Mouse (Mus musculus) brain, adult 2 months (tissue): ENCODE data around the gene Uaca.

Experiments
- DNase-seq: peaks from one replicate; pipeline ENCODE4 v3.0.0; 2011; ENCODE audit warnings: low read depth, low spot score

Uaca gene

DNA sequence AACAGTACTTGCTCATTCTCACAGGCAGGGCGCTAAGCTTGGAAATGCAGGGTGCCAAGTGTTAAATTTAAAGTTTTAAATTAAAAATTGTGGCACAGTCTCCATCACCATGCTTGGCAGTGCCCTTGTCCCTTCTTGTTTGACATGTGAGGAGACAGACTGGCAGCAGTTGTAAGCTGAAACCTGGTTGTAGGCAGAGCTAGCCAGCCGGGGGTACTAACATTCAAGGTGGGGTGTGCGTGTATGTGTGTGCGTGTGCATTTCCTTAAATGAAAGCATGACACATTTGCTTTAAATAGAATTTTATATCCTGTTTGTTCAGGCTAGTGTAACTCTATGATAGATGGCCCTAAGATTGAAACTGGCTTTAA, 42.7 kb downstream of the Uaca start:
- no peak for DNase-seq

DNA sequence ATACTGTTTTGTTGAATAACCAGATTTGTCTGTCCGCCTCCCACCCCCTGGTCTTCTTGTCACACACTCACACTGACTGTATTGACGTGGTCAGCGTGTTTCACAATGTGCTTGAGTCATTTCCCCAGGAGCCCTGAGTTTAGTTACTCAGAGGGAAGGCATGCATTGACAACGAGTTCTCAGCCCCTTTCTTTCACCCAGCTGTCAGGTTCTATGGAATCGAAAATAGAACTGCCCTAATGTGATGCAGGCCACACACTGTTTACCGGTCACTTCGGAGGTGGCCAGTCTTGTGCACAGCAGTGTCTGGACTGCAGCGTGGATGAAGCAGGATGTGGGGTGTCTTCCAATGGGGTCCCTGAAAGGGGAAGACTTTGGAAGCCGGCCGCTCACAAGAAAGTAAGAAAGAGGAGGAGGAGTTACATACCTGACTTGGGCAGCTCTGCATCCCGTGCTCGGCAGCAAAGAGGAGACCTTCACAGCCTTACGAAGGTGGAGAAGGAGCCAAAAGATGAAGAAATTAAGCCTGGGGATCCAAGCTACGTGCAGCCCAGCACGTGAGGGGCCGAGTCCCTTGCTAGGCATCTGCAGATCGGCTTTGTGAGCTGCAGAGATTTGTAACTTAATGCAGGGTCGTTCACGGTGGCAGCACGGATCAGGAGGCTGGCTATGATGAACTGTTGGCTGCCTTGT, 43.3 kb downstream of the Uaca start:
- no peak for DNase-seq

GRCm38 (mm10) chr9:60838331-60838872, 44.1 kb downstream of the Uaca start:
- DNase-seq, result no peak

DNA sequence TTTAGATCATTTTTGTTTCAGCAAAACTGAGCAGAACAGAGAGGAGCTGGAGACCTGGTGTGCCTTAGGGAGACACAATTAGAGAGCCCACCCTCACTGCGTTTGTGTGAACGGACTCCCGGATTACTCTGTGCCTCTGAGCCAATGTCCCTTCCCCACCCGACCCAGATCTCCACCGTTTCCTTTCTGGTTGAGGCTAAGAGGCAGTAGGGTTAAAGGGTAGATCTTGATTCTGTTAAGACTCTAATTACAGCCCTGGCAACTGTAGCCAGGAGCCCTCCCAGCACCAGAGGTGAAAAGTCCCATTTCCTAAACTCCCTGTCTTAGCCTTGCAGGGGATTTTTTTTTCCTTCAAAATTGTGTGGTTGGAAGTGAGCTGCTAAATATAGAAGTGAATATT, 47.1 kb downstream of the Uaca start:
- DNase-seq, result no peak

- no peak for DNase-seq
These were observed 49.2 kb downstream of the Uaca start for GRCm38 (mm10) chr9:60843415-60844076.

- no peak for DNase-seq
These were observed 54.4 kb downstream of the Uaca start for GRCm38 (mm10) chr9:60848730-60849129.

DNA sequence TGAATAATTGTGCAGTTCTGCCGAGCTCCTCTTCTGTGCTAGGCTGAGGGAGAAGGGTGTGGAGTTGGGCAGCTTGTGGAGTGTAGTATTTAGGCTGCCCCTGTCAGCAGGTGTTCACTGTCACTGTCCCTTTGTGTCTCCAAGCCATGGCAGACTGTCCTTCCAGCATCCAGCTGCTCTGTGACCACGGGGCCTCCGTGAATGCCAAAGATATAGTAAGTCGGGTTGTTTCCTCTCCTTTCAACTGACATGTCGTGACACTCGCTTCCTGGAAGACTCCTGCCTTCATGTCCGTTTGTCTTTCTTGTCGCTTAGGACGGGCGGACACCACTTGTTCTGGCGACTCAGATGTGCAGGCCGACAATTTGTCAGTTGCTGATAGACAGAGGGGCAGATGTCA, 55.6 kb downstream of the Uaca start:
- DNase-seq, result no peak

- no peak for DNase-seq
These were observed 59.9 kb downstream of the Uaca start for GRCm38 (mm10) chr9:60854196-60854595.

DNA sequence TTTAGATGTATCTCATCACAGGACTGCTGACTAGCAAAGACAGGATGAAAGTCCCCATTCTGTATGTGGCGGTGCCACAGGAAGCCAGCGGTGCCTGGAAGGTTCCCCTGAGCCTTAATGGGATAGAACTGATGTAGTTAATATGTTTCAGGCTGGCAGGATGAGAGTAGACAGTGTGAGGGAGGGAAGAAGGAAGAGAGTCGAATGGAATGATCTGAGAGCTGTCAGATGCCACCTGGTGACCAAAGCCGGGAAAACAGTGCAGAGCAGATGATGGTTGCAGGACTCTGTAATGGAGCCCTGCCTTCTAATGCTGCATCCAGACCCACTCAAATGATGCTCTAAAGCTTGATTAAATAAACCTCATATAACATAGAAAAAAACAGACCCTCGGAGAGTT, 63.5 kb downstream of the Uaca start:
- peak; percentile 81 for DNase-seq

DNA sequence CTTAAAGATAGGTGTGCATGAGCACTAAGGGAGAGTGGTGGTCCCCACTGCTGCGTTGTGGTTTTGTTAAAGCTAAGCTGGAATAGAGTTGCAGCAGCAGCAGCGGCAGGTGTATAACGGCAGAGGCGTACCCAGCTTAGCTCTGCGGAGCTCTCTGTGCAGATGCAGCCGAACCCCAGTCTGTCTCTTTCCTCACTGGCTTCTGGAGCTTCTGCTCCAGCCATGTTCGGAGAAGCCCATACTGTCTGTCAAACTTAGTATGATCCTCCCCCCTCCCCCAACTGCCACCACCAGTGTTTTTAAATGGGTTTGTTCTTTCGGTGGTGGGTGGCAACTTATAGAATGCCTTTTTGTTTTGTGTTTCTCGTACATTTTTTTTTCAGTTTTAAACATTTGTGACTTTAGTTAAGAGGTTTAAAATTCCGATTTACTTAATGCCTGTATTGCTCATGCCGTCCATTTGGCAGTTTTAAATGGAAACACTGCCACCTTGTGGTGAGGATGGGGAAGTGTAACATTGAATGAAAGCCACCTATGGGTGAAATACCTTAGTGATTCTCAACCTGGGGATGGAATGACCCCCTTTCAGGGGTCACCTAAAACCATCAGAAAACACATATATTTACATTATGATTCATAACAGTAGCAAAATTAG, 64.1 kb downstream of the Uaca start:
- peak; percentile 63 for DNase-seq

DNA sequence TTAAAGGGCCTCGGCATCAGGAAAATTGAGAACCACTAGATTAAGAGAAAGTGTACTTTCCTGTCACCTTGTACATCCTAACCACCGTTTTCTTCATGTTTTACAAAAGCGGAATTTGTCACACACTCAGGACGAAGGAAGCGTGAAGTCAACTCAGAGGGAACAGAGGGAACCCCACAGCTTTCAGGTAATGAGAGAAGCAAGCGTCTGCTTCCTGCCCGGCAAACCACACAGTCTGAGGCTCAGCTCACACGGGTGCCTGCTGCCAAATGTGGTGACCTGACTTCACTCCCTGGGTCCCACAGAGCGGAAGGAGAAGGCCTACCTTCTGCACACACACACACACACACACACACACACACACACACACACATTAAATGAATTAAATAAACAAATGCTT, 64.7 kb downstream of the Uaca start:
- no peak for DNase-seq

DNA sequence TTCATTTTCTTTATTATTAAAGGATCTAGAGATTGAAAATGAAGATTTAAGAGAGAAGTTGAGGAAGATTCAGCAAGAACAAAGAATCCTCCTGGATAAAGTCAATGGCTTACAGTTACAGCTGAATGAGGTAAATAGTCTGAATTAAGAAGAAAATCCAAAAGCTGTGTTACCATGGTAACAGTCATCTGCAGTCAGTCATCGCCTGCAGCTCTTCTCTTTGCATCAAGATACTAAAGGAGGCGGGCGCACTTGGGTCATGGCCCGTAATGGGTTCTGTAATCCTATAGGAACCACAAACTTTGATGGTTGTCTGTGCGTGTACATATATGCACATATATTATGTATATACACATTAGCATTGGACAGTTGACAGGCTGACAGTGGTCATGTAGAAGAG, 66.7 kb downstream of the Uaca start:
- peak; percentile 35 for DNase-seq

- no peak for DNase-seq
These were observed 70.3 kb downstream of the Uaca start for GRCm38 (mm10) chr9:60864664-60865063.

DNA sequence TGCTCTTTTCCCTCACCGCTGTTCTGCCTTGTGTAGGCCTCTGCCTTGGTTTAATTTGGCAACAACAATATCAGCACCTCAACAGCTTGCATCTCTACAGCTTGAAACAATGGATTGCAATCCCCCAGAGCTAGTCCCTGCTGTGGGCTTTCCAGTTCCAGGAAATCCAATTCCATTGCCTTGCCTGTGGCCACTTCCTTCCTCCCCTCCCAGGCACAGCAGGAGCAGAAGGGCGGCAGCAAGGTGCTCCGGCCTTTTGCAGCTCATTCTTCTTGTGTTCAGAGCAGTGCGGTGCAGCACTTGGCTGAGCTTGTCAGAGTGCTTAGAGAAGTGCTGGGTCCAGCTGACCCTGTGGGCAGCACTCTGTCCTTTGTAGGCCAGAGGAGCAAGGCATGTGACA, 71.5 kb downstream of the Uaca start:
- DNase-seq, result peak; percentile 15

DNA sequence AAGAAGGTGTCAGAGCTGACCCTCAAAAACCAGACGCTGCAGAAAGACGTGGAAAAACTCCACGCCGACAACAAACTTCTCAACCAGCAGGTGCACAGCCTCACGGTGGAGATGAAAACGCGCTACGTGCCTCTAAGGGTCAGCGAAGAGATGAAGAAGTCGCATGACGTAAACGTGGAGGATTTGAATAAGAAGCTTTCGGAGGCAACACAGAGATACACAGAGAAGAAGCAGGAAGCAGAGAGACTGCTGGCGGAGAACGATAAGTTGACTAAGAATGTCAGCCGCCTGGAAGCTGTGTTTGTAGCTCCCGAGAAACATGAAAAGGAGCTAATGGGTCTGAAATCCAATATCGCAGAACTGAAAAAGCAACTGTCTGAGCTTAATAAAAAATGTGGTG, 76.1 kb downstream of the Uaca start:
- DNase-seq, result no peak

DNA sequence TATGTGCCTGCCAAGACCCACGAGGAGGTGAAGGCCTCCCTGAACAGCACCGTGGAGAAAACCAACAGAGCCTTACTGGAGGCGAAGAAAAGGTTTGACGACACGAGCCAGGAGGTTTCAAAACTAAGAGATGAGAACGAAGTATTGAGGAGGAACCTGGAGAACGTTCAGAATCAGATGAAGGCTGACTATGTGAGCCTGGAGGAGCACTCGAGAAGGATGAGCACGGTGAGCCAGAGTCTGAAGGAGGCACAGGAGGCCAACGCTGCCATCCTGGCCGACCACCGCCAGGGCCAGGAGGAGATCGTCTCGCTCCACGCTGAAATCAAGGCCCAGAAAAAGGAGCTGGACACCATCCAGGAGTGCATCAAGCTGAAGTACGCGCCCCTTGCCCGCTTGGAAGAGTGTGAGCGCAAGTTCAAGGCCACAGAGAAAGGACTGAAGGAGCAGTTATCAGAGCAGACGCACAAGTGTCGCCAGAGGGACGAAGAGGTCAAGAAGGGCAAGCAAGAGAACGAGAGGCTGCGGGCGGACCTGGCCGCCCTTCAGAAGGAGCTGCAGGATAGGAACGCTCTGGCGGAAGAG, 76.7 kb downstream of the Uaca start:
- DNase-seq, result no peak

DNA sequence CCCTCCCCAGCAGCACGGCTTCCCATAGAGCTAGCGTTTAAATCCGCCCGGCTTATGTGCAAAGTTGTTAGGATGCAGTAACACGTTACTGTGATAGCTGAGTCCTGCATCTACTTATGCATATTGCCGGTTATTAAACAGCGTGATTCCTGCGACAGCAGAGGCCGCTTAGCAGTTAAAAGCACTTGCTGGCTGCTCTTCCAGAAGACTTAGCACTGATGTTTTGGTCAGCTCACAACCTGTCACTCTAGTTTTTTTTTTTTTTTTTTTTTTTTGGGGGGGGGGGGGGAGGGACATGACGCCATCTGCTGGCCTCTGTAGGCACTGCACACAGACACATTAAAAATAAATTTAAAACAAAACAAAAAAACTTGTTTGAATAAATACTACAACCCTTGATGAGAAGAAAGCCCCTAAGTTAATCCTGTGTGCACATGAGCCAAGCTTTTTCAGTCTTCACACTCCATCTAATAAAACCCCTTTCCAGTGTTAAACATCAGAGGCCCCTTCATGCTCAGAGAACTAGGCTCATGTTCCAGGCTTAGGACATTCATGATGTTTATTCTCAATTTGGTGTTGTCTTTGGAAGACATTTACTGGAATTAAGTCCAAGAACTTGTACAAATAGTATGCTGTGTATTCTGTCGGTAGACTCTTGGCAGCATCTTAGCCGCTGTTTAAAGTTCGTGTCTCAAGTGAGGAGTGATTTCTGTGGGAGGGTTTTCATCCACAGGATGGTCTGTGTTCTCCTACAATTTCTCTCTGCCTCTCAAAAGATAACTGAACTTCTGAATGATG, 79.1 kb downstream of the Uaca start:
- DNase-seq, result no peak

DNA sequence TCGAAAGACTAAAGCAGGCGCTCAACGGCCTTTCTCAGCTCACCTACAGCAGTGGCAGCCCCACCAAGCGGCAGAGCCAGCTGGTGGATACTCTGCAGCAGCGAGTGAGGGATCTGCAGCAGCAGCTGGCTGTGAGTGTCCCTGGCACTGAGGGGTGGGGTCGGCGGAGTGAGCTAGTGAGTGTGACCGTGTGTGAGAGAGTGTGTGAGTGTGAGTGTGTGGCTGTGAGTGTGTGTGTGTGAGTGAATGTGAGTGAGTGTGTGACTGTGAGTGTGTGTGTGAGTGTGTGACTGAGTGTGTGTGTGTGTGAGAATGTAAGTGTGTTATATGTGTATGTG, 79.7 kb downstream of the Uaca start:
- DNase-seq, result no peak

DNA sequence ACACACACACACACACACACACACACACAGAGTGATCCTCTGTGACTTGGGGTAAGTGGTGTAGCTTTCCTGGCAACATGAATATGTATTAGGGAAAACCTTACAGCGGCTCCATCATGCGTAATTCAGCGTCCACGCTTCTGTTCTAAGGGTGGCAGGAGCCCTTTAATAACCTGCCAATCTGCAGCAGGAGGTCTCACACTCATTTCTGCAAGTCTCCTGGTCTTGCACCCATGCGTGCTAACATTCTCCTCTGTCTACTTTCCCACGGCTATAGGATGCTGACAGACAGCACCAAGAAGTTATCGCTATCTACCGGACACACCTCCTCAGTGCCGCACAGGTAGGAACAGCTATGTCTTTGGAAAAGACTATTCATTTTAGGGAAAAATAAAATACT, 81.7 kb downstream of the Uaca start:
- no peak for DNase-seq

DNA sequence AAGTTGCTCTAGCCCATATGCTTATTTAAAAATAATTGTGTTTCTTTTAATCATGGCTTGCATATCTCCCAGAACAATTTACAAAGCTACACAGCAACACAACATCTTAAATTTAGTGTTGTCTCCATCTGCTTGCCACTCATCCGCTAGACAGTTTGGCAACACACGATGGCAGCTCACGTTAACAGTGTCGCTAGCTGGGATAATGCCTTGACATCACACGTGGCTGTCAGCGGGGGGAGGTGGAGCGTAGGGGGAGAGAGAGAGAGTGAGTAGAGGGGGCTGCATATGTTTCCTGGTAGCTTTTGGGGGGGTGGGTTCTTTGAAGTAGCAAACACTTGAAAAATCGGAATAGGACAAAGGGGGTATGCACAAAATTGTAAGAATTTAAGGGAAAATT, 82.2 kb downstream of the Uaca start:
- DNase-seq, result no peak

DNA sequence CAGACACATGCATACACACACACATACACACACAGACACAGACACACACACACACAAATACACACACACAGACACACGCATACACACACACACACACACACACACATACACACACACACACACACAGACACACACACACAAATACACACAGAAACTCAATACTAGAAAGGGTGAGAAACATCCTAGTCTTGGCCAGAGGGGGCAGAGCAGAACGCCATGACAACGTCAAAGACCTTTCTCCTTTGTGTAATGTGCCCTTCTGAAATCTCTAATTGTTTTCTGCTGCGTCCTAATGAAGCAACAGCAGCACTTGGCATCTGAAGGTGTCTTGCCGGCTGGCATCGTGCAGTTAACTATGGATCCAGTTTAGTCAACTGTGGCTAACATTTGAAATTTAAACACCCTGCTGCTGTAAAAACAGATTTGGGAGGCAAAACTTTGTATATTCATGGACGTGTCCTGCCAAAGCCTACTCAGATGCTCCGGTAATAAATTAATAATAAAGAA, 83.8 kb downstream of the Uaca start:
- no peak for DNase-seq

DNA sequence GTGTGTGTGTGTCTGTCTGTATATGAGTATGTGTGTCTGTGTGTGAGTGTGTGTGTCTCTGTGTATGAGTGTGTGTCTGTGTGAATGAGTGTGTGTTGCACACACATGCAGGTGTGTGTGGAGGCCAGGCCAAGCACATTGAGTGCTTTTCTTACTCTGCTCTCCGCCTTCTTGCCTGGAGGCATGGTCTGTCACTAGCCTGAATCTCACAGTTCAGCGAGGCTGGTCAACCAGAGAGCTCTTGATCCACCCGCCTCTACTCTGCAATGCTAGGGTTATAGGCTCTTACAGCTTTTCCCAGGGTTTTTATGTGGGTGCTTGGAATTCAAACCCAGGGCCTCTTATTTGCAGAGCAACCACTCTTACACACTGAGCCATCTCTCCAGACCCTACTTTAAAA, 84.3 kb downstream of the Uaca start:
- no peak for DNase-seq
